Mouse (Mus musculus) thymus, adult 2 months (tissue): ENCODE measurements at regions not wholly inside any gene's neighbourhood (a gene's known extent, or its start where the extent isn't known, plus 50 kb on each side); places are given as distances from the start of the nearest gene placed in this dataset.

Experiments used
- DNase-seq: peaks from one replicate; pipeline ENCODE4 v3.0.0; 2021
- H3K27ac ChIP-seq: fragments of 200-500 bp; 2 replicates; pipeline ENCODE4 v1.5.1; 2012; ENCODE audit warnings: low read length, control low read depth; ENCODE audit not compliant: control insufficient read depth, insufficient read depth
- H3K27me3 ChIP-seq: fragments of 200-500 bp; 2 replicates; pipeline ENCODE4 v1.6.1; 2012; ENCODE audit warnings: mild to moderate bottlenecking, low read length, moderate library complexity, mixed read lengths; ENCODE audit not compliant: control insufficient read depth, insufficient read depth
- H3K36me3 ChIP-seq: fragments of 200-500 bp; 2 replicates; pipeline ENCODE4 v1.6.1; 2012; ENCODE audit warnings: mild to moderate bottlenecking, low read length, moderate library complexity; ENCODE audit not compliant: control insufficient read depth, insufficient read depth
- H3K4me1 ChIP-seq: fragments of 200-500 bp; replicated peaks from 2 replicates; pipeline ENCODE4 v1.6.1; 2012; ENCODE audit warnings: low read length; ENCODE audit not compliant: control insufficient read depth, insufficient read depth
- H3K4me3 ChIP-seq: fragments of 200-500 bp; 2 replicates; pipeline ENCODE4 v1.5.1; 2012; ENCODE audit warnings: mild to moderate bottlenecking, low read length, control low read depth, moderate library complexity; ENCODE audit not compliant: control insufficient read depth, insufficient read depth
- CTCF ChIP-seq: fragments of 200-500 bp; IDR thresholded peaks from 2 replicates; pipeline ENCODE4 v1.5.1; 2012; ENCODE audit warnings: mild to moderate bottlenecking, control low read depth, low read length, moderate library complexity, borderline replicate concordance; ENCODE audit not compliant: control insufficient read depth, poor library complexity, insufficient read depth; ENCODE audit errors: extremely low read depth
- POLR2A ChIP-seq: fragments of 200-500 bp; IDR thresholded peaks from 2 replicates; pipeline ENCODE4 v1.6.1; 2012; ENCODE audit warnings: mild to moderate bottlenecking, low read length, control low read depth, moderate library complexity; ENCODE audit not compliant: control insufficient read depth, poor library complexity, insufficient read depth; ENCODE audit errors: extremely low read depth
- WGBS: fragments of 180-500 bp; shearing (Covaris S2); methylation state at CpG from one replicate; pipeline ENCODE4 v1.1.7; 2018; 5-methylcytosine and 5-hydroxymethylcytosine counted together

DNA sequence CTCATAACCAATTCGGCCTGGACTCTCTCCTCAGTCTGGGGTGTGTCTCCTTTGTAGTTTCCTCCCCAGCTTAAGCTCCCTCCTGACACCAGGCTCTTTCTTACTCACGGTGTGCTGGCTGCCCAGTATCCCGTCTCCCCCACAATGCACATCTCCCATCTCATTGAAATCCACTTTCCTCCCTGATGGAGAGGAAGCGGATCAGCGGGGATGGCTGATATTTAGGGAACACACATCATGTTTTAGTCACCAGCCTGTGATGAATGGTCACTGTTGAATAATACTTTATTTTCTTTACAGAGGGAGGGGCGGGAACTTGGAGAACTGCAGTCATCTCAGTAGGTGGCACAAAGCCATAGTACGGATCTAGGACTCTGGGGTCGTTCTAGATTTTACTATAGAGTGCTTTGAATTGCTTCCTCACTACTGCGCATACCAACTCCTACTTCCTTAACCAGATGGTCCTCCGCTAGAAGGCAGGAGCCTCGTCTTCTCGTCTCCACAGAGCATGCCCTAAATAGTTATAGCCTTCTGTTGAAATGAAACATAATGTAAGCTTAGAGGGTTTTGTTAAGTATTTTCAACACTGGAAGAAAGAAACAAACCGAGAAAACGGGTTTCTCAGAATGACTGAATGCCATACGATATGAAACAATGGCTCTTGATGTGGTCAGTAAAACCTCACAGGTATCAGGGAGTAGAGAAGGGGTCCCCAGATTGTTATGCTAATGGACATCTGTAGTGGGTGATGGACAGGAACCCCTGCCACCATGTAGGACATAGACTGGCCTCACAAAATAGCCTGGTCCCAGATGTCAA, 139.2 kb upstream of the Rap1b start:
- 88% methylated on average over 15 of the region's 15 CpGs for WGBS
- DNase-seq, result no peak
- H3K27ac ChIP-seq, result no peak overlapping the region
- no peaks in the 10 kb centered on the region for H3K27me3 ChIP-seq
- TF ChIP-seq CTCF, result no peak
- no peak for TF ChIP-seq POLR2A
- H3K4me3 ChIP-seq, result no peak overlapping the region
- peaks cover 14% of the 10 kb centered on the region for H3K4me1 ChIP-seq
- no peaks in the 10 kb centered on the region for H3K36me3 ChIP-seq

DNA sequence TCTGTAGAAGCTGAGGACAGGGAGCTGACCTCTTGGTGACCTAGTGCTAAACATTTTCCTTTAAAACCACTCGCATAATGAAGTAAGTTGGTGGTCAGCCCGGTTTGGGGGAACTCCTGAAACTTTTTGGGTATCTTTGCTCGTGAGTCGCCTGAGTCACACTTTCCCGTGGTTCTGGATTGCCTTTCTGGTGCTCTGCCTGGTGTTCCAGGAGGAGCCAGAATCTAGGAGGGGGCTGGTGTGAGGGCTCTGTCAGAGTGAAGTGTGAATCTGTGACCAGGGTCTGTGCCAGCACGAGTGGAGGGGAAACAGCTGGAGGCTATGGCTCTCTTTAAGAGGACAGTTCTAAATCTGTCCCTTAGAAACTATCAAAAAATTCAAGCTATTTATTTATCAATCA, 141.8 kb upstream of the Rap1b start:
- Histone ChIP-seq H3K36me3 (no peaks in the 10 kb centered on the region), H3K4me1 (peaks cover 12% of the 10 kb centered on the region), H3K4me3 (no peak overlapping the region), H3K27me3 (no peaks in the 10 kb centered on the region), H3K27ac (no peak overlapping the region)
- no peak for DNase-seq
- WGBS, result 64% methylated on average over 6 of the region's 6 CpGs
- TF ChIP-seq CTCF, result no peak
- no peak for TF ChIP-seq POLR2A

DNA sequence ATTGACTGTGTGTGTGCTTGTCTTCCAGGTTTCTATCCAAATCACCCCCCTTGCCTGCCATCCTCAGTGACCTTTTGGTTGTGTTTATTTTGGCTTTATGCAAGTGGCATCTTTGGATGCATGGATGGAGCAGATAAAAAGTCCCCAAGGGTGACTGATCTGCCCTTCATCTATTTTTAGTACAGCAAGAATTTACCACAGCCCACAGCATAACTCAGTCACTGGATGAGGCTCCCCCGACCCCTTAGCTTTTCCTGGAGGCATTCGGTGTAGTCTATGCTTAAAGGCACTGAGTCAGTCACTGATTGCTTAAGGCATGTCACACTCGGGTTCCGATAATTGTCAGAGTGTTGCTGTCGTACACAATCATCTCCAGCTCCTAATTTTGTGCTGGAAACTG, 142.2 kb upstream of the Rap1b start:
- TF ChIP-seq POLR2A, result no peak
- TF ChIP-seq CTCF, result no peak
- H3K4me1 ChIP-seq, result peaks cover 10% of the 10 kb centered on the region
- H3K27ac ChIP-seq, result no peak overlapping the region
- H3K36me3 ChIP-seq, result no peaks in the 10 kb centered on the region
- no peaks in the 10 kb centered on the region for H3K27me3 ChIP-seq
- H3K4me3 ChIP-seq, result no peak overlapping the region
- 54% methylated on average over 5 of the region's 5 CpGs for WGBS
- DNase-seq, result no peak

DNA sequence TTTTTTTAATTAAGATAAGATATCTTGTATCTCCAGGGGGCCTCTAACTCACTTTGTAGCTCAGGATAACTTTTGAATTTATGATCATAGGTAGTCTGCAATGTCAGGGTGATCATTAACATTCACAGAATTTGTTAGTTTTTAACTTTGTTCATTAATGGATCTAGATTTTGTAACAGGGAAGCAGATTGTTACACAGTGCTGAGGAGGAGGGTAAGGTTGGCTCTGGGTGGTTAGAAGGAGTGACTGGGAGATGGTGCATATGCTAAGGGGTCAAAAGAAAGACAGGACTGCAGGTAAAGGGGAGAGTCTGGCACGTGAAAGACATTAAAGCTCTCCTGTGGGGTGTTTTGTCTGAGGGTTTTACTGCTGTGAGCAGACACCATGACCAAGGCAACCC, 145.3 kb upstream of the Rap1b start:
- TF ChIP-seq POLR2A (no peak), CTCF (no peak)
- no peaks in the 10 kb centered on the region for H3K27me3 ChIP-seq
- H3K4me1 ChIP-seq, result peaks cover 9% of the 10 kb centered on the region
- no peaks in the 10 kb centered on the region for H3K36me3 ChIP-seq
- DNase-seq, result no peak
- H3K27ac ChIP-seq, result no peak overlapping the region
- no peak overlapping the region for H3K4me3 ChIP-seq
- WGBS, result 96% methylated on average over 1 of the region's 1 CpGs

- Histone ChIP-seq H3K27ac (no peak overlapping the region), H3K36me3 (no peaks in the 10 kb centered on the region), H3K27me3 (no peaks in the 10 kb centered on the region), H3K4me3 (no peak overlapping the region), H3K4me1 (peaks cover 9% of the 10 kb centered on the region)
- WGBS, result 39% methylated on average over 9 of the region's 9 CpGs
- TF ChIP-seq POLR2A, result no peak
- TF ChIP-seq CTCF, result no peak
- DNase-seq, result no peak
Measured at GRCm38 (mm10) chr10:117992317-117992716, 146.5 kb upstream of the Rap1b start.

- TF ChIP-seq POLR2A (no peak), CTCF (no peak)
- Histone ChIP-seq H3K27me3 (no peaks in the 10 kb centered on the region), H3K36me3 (no peaks in the 10 kb centered on the region), H3K27ac (no peak overlapping the region), H3K4me1 (peaks cover 5% of the 10 kb centered on the region; the same call in 1 of the 2 replicates), H3K4me3 (no peak overlapping the region)
- no peak for DNase-seq
- 97% methylated on average over 3 of the region's 3 CpGs for WGBS
Measured at GRCm38 (mm10) chr10:117993809-117994208, 147.8 kb upstream of the Mdm1 start.
